Mouse (Mus musculus) frontal cortex, postnatal 14 days (tissue): ENCODE measurements around the gene Scamp3.
A peak's percentile ranks its signal among the peaks of the same experiment; 100 is the strongest.
"Not testable (repeated sequence)": the region's sequence is repeated elsewhere in the genome, so short reads cannot be mapped to it uniquely, and the experiment has no call there.

Experiments used
- DNase-seq, 2 experiments: peaks; one replicate each; pipeline ENCODE4 v3.0.0; 2022; ENCODE audit warnings: low spot score in 2 of 2

Gene Scamp3

DNA sequence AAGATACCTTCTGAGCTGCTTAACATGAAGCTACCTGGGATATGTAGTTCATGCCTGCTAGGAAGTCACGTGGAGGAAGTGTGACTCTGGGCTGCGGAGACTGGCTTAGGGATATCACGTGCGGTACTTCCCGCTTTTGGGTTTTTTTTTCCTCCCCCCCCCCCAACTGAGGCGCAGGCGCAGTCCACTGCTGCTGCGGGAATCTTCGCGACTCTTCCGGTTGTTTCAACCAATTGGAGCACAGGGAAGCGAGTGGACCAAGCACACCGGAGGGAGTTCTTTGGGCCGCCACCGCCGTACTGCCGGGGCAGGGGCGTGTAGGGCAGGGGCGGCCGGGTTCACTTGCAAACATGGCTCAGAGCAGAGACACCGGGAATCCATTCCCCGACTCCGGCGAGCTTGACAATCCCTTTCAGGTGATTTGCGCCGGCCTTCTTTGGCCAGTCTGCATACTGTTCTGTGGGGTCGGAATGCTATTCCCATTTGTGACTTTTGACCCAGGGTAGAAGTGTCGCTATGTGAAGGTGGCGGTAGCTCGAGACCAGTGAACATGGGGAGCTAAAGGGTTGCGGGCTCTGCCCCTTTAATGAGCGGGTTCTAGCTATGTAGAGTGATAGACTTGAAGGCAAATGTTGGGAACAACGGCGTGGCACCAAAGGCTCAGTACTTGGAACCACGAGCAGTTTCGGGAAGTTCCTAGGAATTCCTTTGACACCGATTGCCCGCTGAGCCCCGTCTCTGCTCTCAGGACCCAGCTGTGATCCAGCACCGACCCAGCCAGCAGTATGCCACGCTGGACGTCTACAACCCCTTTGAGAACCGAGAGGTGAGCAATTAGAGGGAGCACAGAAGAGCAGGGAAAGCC lies at the start of gene Scamp3:
Gene Scamp3 (plus strand): TSS at position 232 of the 865 bp plus-strand sequence.
- DNase-seq, result peak; percentile 78 to 85

DNA sequence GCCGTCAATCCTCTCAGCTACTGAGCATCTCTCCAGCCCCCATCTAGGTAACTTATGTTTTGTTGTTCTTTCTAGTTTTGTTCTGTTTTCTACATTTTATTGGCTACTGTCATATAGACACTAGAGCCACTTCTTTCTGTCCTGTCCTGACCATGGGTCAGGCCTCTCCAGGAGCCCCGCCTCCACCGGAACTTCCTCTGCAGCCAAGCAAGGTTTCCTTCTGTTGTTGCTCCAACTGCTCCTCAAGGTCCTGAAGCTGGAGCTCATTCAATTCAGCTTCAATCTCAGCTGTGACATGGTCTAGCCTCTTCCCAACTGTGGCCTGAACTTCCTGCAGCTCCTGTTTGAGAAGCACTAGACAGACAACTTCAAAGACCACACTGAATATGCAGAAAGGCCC lies 47.4 kb upstream of the Scamp3 start:
- no peak for DNase-seq

DNA sequence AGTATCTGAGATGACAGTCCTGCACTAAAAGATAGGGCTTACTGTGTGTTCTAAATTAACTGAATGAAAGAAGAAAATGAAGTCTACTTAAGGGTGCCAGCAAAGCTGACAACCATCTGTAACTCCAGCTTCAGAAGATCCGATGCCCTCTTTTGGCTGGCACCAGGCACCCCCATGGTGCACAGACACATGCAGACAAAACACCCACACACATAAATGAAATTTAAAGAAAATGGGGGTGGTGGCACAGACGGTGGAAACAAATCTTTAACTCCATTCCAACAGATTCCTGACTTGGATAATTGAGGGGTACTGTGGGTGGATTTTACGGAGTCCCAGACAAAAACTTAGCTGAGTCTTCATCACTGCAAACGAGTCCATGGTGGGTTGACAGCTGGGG lies 45.5 kb upstream of the Scamp3 start:
- peak; percentile 40 to 54 for DNase-seq

DNA sequence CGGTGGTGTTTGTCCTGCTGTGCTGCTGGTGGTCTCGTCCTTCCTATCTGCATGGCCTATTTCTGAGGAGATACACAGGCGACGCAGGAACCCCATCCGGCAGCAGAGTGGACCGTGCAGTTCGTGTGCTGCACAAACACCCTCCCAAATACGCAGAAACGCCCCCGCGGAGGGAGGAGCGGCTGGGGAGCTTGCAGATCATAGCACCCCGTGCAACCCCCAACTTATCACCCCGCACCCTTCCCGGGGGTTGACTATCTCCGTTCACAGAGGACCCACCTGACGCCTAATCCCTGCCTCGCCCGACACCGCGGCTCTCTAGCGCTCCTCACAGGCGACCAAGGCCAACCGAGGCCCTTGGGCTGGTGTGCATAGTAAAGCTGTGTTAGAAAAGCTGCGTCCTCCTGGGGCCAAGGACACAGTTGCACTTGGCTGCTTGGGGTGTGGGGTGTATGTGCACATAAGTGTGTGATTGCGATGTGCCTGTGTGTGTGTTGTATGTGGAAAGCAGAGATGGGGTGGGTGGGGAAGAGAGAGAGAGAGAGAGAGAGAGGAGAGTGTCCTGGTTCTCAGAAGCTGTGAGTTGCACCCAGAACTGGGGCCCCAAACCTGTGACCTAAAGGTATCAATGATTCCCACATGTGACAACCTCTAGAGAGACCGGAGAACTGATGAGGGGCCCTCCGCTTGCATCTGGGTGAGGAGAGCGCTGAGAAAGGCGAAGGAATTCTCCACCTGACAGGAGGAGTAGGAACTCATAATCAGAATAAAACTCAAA lies 44.8 kb upstream of the Scamp3 start:
- DNase-seq, result peak in 1 of 2 experiments; percentile 27

DNA sequence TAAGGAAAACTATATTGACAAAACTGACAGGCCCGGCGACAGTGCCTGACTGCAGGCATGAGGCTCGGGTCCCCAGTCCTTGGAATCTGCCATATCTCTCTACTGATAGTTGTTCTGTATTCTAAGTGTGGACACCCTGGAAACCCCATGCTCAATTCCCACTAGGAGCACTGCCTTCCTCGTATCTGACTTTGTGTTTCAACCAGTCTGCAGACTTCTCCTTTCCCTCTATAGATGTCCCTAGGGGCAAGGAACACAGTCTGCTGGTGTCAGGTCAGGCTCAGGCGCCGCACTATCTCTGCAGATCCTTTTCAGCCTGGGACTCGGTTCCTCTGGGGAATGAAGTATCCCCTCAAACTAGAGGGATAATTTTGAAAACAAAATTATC lies 44.2 kb upstream of the Scamp3 start:
- no peak for DNase-seq

DNA sequence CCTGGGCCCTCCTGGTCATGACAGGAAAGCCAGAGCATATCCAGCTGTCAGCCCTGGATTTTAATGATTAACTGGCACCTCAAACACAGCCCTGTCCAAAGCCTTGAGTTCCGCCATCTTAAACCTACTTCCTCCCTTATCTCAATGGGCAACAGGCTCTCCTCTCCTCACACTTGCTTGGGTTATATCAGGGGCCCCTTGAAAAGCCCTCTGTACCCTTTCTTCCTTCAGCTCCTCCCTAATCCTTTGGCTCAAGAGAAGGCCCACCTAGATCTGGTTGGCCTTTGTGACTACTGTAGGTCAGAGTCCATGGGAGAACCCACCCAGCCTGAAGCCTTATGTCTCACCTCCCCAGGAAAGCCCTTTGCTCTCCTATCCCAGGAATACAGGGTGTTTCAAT lies 43.5 kb upstream of the Scamp3 start:
- DNase-seq, result no peak

DNA sequence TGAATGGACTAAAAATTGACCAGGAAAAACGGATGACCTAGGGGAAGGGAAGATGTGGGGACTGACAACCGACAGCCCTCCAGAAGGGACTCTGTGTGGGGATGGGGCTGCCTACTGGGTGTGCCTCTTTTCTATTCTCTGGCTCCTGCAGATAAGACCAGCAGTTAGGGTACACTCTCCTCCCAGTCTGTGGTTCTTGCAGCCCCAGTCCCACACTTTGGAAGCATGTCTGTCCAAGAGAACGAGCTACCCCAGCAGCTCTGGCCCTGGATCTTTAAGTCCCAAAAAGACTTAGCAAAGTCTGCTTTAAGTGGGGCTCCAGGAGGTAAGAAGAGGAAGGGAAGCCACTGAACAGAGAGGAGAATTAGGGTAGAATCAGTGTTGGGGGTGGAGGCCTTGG lies 41.3 kb upstream of the Scamp3 start, which contains the start of gene Pklr:
Gene Pklr (plus strand): TSS at position 185 of the 400 bp plus-strand sequence.
- no peak for DNase-seq

DNA sequence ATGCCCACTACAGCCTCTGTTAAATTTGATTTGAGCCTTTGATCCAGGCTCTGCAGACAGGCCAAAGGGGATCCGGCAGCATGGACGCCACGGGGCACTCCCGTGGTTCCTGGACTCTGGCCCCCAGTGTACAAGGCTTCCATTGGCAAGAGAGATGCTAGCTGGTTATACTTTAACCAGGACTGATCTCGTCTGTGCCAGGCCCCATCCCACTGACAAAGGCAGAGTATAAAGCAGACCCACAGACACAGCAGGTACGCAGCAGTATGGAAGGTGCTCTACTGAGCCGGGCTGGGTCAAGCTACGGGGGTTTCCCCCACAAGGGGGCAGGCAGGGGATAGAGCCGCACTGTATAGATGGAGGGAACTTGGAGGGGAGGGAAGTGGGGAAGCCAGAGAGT lies 40.9 kb upstream of the Scamp3 start:
- DNase-seq, result no peak

DNA sequence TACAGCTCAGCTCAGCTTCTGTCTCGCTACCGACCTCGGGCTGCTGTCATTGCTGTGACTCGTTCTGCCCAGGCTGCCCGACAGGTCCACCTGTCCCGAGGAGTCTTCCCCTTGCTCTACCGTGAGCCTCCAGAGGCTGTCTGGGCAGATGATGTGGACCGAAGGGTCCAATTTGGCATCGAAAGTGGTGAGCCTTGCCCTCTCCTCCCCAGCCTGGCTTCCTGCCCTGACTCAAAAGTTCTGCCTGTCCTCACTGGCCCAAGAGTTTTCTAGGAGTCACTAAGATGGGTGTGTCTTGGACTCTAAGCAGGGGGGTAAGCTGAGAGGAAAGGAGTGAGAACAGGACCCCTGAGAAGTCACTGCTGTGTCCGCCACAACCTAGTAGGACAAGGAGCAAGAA lies 32.5 kb upstream of the Scamp3 start:
- no peak for DNase-seq

DNA sequence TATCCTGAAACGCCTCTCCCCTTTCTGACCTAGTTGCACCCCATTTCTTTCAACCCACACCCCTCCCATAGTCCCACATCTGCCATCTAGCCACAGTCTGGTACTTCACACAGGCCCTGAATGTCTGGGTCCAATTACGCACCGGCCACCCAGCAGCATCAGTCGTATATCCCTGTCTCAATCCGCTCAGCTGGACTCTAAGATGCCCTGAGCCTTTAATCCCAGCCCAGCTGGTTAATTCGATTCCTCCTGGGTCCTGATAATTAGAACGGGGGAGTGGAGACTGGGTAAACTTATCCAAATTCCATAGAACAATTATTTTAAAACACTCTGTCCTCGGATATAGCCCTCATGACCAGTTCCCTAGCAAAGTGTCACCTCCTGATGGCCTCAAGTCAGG lies 31.7 kb upstream of the Scamp3 start:
- no peak for DNase-seq

DNA sequence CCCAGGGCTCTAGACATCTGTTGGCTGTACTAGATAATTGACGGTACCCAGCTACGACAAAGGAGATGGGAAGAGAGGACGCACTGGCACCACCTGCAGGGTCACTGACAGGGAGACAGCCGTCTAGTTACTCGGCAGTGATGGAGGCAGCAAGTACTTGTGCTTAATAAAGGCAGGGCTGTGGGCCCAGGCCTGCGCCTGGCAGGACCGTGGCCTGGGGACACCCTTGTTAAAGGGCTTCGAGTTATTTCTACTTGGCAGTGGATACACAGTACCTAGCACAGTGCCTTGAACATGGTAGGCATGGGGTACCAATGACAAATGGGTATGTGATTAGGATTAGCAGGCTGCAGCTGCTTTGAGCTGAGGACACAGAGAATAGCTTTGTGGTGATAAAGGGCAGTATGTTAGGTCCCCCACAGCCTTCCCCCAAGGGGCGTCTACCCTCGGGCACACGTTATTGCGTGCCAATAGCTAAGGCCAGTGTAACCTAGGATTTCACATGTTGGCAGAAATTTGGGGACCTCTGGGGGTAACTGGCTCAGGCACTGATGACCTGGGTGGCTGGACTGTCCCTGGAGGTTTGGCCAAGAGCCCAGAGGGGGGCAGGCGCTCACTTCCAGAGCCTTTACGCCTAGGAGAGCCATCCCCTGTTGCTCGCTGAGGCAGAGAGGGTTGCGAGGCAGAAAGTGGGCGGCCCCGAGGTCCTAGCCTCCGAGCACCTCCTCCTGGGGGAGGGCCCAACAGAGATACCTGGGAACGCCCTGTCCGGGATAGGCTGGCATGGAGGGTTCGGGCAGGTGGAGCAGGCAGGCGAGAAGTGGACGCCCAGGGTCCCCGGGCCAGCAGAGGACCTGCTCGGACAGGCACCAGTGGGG lies 29.9 kb upstream of the Scamp3 start:
- DNase-seq, result no peak

DNA sequence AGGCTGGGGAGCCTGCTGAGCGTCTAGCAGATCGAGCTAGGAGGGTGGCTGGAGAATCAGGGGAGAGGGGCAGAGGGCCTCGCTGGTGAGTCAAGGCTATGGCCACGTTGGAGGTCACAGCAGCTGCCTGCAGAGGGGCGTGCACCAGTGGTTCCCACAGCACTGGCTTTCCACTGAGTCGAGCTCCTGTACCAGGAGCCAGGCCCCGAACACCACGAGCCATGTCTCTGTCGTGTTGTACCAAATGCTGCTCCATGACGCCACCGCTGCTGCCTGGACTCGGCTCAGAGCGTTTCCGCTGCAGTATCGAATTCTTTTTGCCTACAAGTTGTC lies 29.3 kb upstream of the Scamp3 start:
- no peak for DNase-seq

DNA sequence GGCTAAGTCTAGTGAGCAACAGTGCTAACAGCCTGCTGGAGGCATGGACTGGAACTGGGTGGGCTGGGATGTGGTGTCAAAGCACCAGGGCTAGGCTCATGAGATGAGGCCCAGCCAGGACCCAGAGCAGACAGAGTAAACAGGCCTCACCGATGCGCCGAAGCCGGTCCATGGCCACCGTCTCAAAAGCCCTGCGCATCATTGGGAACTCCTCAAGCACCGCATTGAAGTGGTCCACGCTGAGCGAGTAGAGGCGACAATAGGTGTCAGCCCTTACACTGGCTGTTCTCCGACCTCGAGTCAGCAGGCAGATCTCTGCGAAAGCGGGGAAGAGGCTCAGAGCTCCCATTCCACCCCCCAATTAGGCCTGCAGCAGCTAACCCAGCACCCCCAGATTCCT lies 28.7 kb upstream of the Scamp3 start:
- no peak for DNase-seq

DNA sequence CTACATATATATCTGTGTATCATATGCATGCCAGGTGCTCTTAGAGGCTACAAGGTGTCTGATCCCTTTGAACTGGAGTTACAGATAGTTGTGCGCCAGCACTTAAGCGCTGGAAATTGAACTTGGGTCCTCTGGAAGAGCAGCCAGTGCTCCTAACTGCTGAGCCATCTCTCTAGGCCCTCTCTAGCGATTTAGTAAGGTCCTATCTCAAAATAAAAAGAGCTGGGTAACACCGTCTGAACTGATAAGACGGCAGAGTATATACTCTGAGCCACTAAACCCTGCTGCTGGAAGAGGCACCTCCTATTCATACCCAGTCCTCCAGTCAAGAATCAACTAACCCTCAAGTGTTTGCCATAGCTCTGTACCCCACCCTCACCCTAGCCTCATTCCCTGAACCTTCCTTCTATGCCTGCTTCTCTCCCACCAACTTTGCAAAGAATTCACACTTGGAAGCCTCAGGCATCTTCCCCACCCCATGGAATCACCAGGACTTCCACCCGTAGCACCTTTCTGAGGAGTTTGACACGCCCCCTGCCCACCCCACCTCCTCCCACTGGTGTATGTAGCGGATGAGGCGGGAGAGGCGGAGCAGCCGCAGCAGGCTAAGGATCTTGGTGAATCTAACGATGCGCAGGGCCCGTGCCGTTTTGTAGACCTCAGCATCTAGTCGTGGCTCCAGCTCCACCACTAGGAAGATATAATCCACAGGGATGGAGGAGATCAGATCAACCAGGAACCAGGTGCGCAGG lies 25.0 kb upstream of the Scamp3 start:
- DNase-seq, result no peak

DNA sequence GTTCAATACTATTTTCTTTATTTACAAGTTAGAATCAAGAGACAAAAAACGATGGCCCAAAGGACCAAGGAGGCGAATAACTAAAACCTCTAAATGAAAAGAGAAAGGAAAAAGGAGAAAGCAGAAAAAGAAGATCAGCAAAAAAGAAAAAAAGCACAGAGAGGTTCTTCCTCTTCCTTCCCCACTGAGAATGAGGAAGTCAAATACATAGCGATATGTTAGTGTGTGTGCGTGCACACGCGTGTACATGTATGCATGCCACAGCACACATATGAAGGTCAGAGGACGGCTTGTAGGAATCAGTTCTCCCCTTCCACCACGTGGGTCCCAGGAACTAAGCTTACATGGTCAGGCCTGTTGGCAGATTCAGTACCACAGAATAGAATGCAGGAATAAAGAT lies 20.3 kb upstream of the Scamp3 start:
- DNase-seq, result no peak

DNA sequence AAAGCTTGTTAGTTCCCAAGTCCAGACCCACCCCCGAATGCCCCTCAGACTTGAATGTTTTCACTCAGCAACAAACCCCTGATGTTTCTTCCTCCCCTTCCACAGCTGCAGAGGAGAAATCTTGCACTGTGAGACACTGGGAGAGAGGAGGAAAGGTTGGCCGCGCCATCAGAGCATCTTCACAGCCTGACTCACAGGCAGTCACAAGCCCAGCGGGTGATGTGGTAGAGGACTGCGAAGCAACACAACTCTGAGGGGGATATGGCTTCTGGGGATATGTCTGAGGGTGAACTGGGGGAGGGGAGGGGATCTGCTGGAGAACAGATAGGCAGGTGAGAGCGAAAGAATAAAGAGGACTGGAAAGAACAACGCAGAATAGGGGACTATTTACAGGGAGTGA lies 18.6 kb upstream of the Scamp3 start:
- DNase-seq, result no peak

DNA sequence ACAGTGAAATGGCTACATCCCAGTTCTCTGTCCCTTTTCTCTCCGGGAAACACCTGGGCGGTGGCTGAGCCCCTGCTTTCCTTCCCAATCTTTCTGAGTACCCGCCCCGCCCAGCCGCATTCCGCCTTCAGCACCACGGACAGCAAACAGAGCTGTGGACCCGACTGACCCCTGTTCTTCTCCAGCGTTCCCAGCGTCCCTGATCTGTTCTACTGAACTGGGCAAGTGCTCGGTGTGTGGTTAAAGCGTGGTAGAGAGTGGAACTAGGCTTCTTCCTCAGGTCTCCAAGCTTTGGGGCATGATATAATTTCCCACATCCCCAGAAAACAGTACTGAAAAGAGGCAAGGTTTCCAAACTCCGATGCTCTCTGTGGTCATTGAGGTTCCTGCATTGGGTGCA lies 18.1 kb upstream of the Scamp3 start:
- no peak for DNase-seq

DNA sequence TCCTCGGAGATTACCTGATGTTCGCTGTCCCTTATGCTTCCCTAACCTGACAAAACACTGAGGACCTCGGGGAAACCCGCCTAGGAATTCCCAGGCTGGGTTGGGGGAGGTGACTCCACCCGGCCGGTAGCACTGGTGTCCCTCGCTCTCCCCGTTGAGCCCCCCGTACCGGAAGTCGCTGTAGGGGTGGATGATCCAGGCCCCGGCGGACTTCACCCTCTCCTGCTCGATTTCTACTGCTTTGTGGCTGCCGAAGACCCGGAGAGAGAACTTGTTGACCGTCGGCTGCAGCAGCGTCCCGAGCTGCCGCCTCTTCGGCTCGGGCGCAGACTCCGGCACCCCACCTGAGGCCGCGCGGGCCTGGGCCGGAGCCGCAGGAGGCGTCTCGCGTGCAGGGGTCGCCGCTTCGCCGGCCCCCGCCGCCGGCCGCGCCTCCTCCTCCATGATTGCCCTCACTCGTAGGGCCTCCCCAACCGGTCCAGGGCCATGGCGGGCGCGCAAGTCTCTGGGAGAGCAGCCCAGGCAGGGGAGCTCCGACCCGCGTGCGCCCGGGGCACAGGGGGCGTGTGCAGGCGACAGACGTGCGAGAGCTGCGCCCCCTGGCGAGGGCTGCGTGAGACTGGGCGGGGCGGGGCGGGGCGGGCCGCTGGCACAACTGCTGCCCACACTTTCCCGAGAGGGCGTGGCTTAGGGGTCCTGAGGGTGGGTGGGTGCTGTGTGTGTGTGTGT lies 17.5 kb upstream of the Scamp3 start, which contains the start of gene Hcn3:
Gene Hcn3 (minus strand): TSS at position 581 of the 729 bp plus-strand sequence.
- DNase-seq, result no peak

DNA sequence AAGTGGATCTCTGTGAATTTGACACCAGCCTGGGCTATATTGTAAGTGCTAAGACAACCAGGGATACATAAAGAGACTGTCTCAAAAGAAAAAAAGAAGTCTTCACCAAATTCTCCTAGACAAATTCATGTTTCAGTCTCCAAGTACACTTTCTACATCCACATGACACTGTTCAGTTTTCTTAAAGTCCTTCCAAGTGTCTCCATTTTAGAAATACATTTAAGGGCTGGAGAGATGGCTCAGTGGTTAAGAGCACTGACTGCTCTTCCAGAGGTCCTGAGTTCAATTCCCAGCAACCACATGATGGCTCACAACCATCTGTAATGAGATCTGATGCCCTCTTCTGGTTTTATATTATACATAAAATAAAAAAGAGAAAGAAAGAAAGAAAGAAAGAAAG lies 16.1 kb upstream of the Scamp3 start:
- not testable (repeated sequence) for DNase-seq

DNA sequence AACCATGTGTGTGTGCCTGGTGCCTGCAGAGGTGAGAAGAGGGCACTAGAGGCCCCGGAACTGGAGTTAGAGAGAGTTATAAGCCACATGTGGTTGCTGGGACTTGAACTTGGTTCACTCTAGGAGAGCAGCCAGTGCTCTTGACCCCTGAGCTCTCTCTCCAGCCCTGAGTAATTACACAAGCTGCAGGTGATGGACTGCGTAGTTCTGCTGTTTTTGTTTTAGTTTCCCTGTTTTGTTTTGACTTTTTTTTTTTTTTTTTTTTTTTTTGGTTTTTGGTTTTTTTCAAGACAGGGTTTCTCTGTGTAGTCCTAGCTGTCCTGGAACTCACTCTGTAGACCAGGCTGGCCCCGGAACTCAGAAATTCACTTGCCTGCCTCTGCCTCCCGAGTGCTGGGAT lies 15.5 kb upstream of the Scamp3 start:
- no peak for DNase-seq

DNA sequence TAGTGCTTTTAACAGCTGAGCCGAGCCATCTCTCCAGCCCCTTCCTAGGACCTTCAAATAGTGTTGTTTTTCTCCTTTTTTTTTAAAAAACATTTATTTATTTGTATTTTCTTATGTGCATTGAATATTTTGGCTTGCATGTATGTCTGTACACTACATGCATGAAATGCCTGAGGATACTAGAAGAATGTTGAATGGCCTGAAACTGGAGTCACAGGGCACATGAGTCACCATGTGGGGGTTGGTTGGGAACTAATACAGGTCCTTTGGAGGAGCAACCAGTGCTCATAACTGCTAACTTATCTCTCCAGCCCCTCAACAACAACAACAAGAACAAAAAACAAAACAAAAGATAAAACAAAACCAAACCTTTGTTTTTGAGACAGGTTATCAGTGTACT lies 14.2 kb upstream of the Scamp3 start:
- no peak for DNase-seq
